21 mouse cellular contexts compared by ENCODE assay signal in genomic region chr13:103561795-103562705, GRCm38 (mm10).
DNase-seq lines count a peak whose midpoint lies in the region; ATAC-seq lines count a peak whose summit lies in the region.
"Had no signal": no experiment of that assay in that cellular context is flagged by ENCODE, and none has a peak within 500 bp of the region (broad histone marks: within the 10 kb centered on the region; RNA-seq: fewer than 3 reads in every experiment).

No protein-coding gene starts in this region.

- no peak overlapping the region for H3K27ac ChIP-seq in forebrain, embryonic 14.5 days (ENCODE audit: low read depth, low read length)
- H3K27ac ChIP-seq in forebrain, embryonic 10.5 days: no peak overlapping the region
- no peak overlapping the region for H3K27ac ChIP-seq in midbrain, embryonic 13.5 days
- H3K27ac ChIP-seq in neural tube, embryonic 15.5 days (replicated peaks): no peak overlapping the region
- H3K27ac ChIP-seq: embryonic facial prominence, embryonic 12.5 days; heart, embryonic 10.5 days; intestine, embryonic 15.5 days; limb, embryonic 12.5 days; liver, embryonic 13.5 days; lung, embryonic 15.5 days; stomach, postnatal 0 days had no signal

- H3K9ac ChIP-seq in forebrain, embryonic 14.5 days (ENCODE audit: low read length): no peak overlapping the region
- H3K9ac ChIP-seq in midbrain, embryonic 13.5 days (replicated peaks): no peak overlapping the region
- H3K9ac ChIP-seq in neural tube, embryonic 15.5 days (replicated peaks): no peak overlapping the region
- H3K9ac ChIP-seq: embryonic facial prominence, embryonic 12.5 days; intestine, embryonic 15.5 days; limb, embryonic 12.5 days; liver, embryonic 13.5 days; lung, embryonic 15.5 days had no signal

- H3K4me1 ChIP-seq in forebrain, embryonic 14.5 days (ENCODE audit: control insufficient read depth, insufficient read depth, low read length): no peaks in the 10 kb centered on the region
- H3K4me1 ChIP-seq in forebrain, embryonic 10.5 days: no peaks in the 10 kb centered on the region
- H3K4me1 ChIP-seq in midbrain, embryonic 13.5 days (replicated peaks): 0 out of 2 replicates have a peak, but pooled peaks cover 5% of the 10 kb centered on the region
- peaks cover 14% of the 10 kb centered on the region; the same call in 1 of the 2 replicates for H3K4me1 ChIP-seq in neural tube, embryonic 15.5 days
- H3K4me1 ChIP-seq: embryonic facial prominence, embryonic 12.5 days; intestine, embryonic 15.5 days; liver, embryonic 13.5 days; lung, embryonic 15.5 days had no signal

- no peak overlapping the region for H3K4me3 ChIP-seq in forebrain, embryonic 14.5 days (ENCODE audit: low read depth, low read length)
- no peak overlapping the region for H3K4me3 ChIP-seq in forebrain, embryonic 10.5 days
- H3K4me3 ChIP-seq in midbrain, embryonic 13.5 days (replicated peaks): no peak overlapping the region
- no peak overlapping the region for H3K4me3 ChIP-seq in neural tube, embryonic 15.5 days (replicated peaks)
- H3K4me3 ChIP-seq: embryonic facial prominence, embryonic 12.5 days; heart, embryonic 10.5 days; intestine, embryonic 15.5 days; limb, embryonic 12.5 days; liver, embryonic 13.5 days; lung, embryonic 15.5 days; myocyte had no signal

- peak; percentile 27 for DNase-seq in forebrain, embryonic 14.5 days (ENCODE audit: low spot score)
- no peak for DNase-seq in forebrain, embryonic 10.5 days (ENCODE audit: extremely low spot score, low spot score)
- peak; percentile 38 for DNase-seq in retina, postnatal 1 day
- no peak for DNase-seq in retina, embryonic 14.5 days (ENCODE audit: low spot score)
- no peak for DNase-seq in embryo, embryonic 10.5 days (ENCODE audit: low spot score)
- DNase-seq: adrenal gland, adult 8-10 months; cerebellum, adult 11-12 months; gastrocnemius, postnatal 10 days; heart, postnatal 10 days; kidney, postnatal 14 days; liver, embryonic 13.5 days had no signal

- no peaks in the 10 kb centered on the region for H3K27me3 ChIP-seq in forebrain, embryonic 14.5 days (replicated peaks; ENCODE audit: control insufficient read depth, insufficient read depth, low read length)
- H3K27me3 ChIP-seq in forebrain, embryonic 10.5 days (ENCODE audit: poor library complexity, severe bottlenecking): no peaks in the 10 kb centered on the region
- no peaks in the 10 kb centered on the region for H3K27me3 ChIP-seq in midbrain, embryonic 13.5 days
- no peaks in the 10 kb centered on the region for H3K27me3 ChIP-seq in neural tube, embryonic 15.5 days (replicated peaks)
- H3K27me3 ChIP-seq: embryonic facial prominence, embryonic 12.5 days; intestine, embryonic 15.5 days; limb, embryonic 12.5 days; liver, embryonic 13.5 days; lung, embryonic 15.5 days had no signal

- no peaks in the 10 kb centered on the region for H3K9me3 ChIP-seq in forebrain, embryonic 14.5 days (replicated peaks; ENCODE audit: control insufficient read depth, low read length)
- no peaks in the 10 kb centered on the region for H3K9me3 ChIP-seq in forebrain, embryonic 10.5 days
- H3K9me3 ChIP-seq in midbrain, embryonic 13.5 days: no peaks in the 10 kb centered on the region
- H3K9me3 ChIP-seq in neural tube, embryonic 15.5 days (replicated peaks): no peaks in the 10 kb centered on the region
- H3K9me3 ChIP-seq: embryonic facial prominence, embryonic 12.5 days; heart, embryonic 10.5 days; intestine, embryonic 15.5 days; limb, embryonic 12.5 days; liver, embryonic 13.5 days; lung, embryonic 15.5 days had no signal

- ATAC-seq in forebrain, embryonic 14.5 days: peak; percentile 46
- ATAC-seq in midbrain, embryonic 13.5 days: peak; percentile 50; the same call in 1 of the 2 replicates
- peak; percentile 53; the same call in 1 of the 2 replicates for ATAC-seq in neural tube, embryonic 15.5 days (ENCODE audit: low FRiP score)
- no peak for ATAC-seq in inflammation-experienced regulatory T-cells, adult 6 months
- ATAC-seq: intestine, embryonic 15.5 days had no signal

- WGBS in forebrain, embryonic 14.5 days: 64% methylated on average over 26 of the region's 26 CpGs
- 94% methylated on average over 26 of the region's 26 CpGs for WGBS in forebrain, embryonic 10.5 days
- WGBS in midbrain, embryonic 13.5 days: 73% methylated on average over 26 of the region's 26 CpGs
- WGBS in neural tube, embryonic 15.5 days: 43% methylated on average over 26 of the region's 26 CpGs

- no peak overlapping the region for H3K4me2 ChIP-seq in forebrain, embryonic 14.5 days (ENCODE audit: low read length)
- no peak overlapping the region for H3K4me2 ChIP-seq in midbrain, embryonic 13.5 days (replicated peaks)
- H3K4me2 ChIP-seq in neural tube, embryonic 15.5 days: peak overlapping the region; percentile 38
- H3K4me2 ChIP-seq: embryonic facial prominence, embryonic 12.5 days; intestine, embryonic 15.5 days; limb, embryonic 12.5 days; liver, embryonic 13.5 days; lung, embryonic 15.5 days had no signal

- no peaks in the 10 kb centered on the region for H3K36me3 ChIP-seq in forebrain, embryonic 14.5 days (ENCODE audit: control insufficient read depth, insufficient read depth, low read length)
- H3K36me3 ChIP-seq in forebrain, embryonic 10.5 days (replicated peaks): no peaks in the 10 kb centered on the region
- H3K36me3 ChIP-seq in midbrain, embryonic 13.5 days: no peaks in the 10 kb centered on the region
- no peaks in the 10 kb centered on the region for H3K36me3 ChIP-seq in neural tube, embryonic 15.5 days
- H3K36me3 ChIP-seq: embryonic facial prominence, embryonic 12.5 days; heart, embryonic 10.5 days; intestine, embryonic 15.5 days; limb, embryonic 12.5 days; liver, embryonic 13.5 days; lung, embryonic 15.5 days had no signal

Comparison
In these comparisons a context has a peak if more than half of its experiments do, and no peak if none do; other contexts are left out.
1. DNase-seq: peak in forebrain, embryonic 14.5 days (single experiment) and retina, postnatal 1 day (single experiment); none in forebrain, embryonic 10.5 days (single experiment), retina, embryonic 14.5 days (single experiment) and embryo, embryonic 10.5 days (single experiment).